Mouse (Mus musculus) limb, embryonic 13.5 days (tissue): ENCODE results near the gene Topbp1. TPM values are rescaled to one million over a fixed set of nuclear protein-coding genes. Genes with fewer than 3 reads are reported as not detected.

ENCODE experiments used
- ATAC-seq: fragments of 200-750 bp; cut with Nextera tagmentation; 2 replicates; pipeline ENCODE4 v1.8.0; 2017; ENCODE audit warnings: low read depth, moderate number of reproducible peaks, moderate TSS enrichment; ENCODE audit not compliant: low FRiP score
- H3K27ac ChIP-seq: fragments of 300-500 bp; sonication (generic); 2 replicates; pipeline ENCODE4 v1.5.1; 2015; ENCODE audit warnings: inconsistent platforms, mild to moderate bottlenecking, moderate library complexity
- H3K27me3 ChIP-seq: fragments of 300-500 bp; sonication (generic); 2 replicates; pipeline ENCODE4 v1.6.1; 2015; ENCODE audit warnings: mild to moderate bottlenecking, inconsistent platforms
- H3K36me3 ChIP-seq: fragments of 300-500 bp; sonication (generic); 2 replicates; pipeline ENCODE4 v1.6.1; 2015; ENCODE audit warnings: inconsistent platforms, mild to moderate bottlenecking, moderate library complexity
- H3K4me1 ChIP-seq: fragments of 300-500 bp; sonication (generic); 2 replicates; pipeline ENCODE4 v1.6.1; 2015; ENCODE audit warnings: inconsistent platforms
- H3K4me2 ChIP-seq: fragments of 300-500 bp; sonication (generic); replicated peaks from 2 replicates; pipeline ENCODE4 v1.6.1; 2015; ENCODE audit warnings: inconsistent platforms, mild to moderate bottlenecking, moderate library complexity
- H3K4me3 ChIP-seq: fragments of 300-500 bp; sonication (generic); 2 replicates; pipeline ENCODE4 v1.5.1; 2015; ENCODE audit warnings: moderate library complexity, mild to moderate bottlenecking, inconsistent platforms
- H3K9ac ChIP-seq: fragments of 300-500 bp; sonication (generic); 2 replicates; pipeline ENCODE4 v1.6.1; 2015; ENCODE audit warnings: mild to moderate bottlenecking, inconsistent platforms
- H3K9me3 ChIP-seq: fragments of 300-500 bp; sonication (generic); 2 replicates; pipeline ENCODE4 v1.6.1; 2016; ENCODE audit warnings: inconsistent platforms
- WGBS: fragments of 180-500 bp; shearing (Covaris S2); methylation state at CpG from one replicate; pipeline ENCODE4 v1.1.7; 2015; 5-methylcytosine and 5-hydroxymethylcytosine counted together
- polyA plus RNA-seq: library from polyadenylated mRNA; unstranded; fragments of >200 nt; fragmentation: Nextera tagmentation; extraction: Ambion mirVana; gene quantifications from 2 replicates; pipeline ENCODE4 v1.2.1, GENCODE M21; 2015

The Topbp1 gene
- polyA plus RNA-seq, 1 experiment from 2014 or later, result 70.8 TPM

- ATAC-seq, result no peak
- no peaks in the 10 kb centered on the region for H3K27me3 ChIP-seq
- H3K36me3 ChIP-seq, result peaks cover 59% of the 10 kb centered on the region
- peaks cover 5% of the 10 kb centered on the region for H3K4me1 ChIP-seq
- no peak overlapping the region for H3K4me2 ChIP-seq
- no peak overlapping the region for H3K27ac ChIP-seq
- H3K4me3 ChIP-seq, result no peak overlapping the region
- H3K9ac ChIP-seq, result no peak overlapping the region
- H3K9me3 ChIP-seq, result no peaks in the 10 kb centered on the region
These were observed 52.9 kb downstream of the Topbp1 start for GRCm38 (mm10) chr9:103357893-103358292.

DNA sequence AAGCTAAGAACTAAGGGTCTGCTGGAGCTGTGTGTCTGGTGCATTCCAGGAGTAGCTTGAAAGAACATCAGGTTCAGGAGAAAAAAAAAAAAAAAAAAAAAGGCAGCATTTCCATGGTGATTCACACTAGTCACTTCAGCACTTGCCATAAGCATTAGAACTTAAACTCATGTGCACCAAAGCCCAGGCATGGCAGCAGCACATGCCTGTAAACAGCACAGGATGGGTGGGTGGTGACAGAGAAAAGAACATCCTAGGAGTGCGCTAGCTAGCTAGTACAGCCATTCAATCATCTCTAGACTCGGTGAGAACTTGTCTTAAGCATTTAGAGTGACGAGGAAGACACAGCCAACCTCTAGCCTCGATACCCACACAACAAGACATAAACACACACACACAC lies 53.5 kb downstream of the Topbp1 start:
- WGBS, result 83% methylated on average over 4 of the region's 4 CpGs
- peaks cover 12% of the 10 kb centered on the region for H3K4me1 ChIP-seq
- H3K27ac ChIP-seq, result no peak overlapping the region
- ATAC-seq, result no peak
- H3K9me3 ChIP-seq, result no peaks in the 10 kb centered on the region
- no peak overlapping the region for H3K4me2 ChIP-seq
- H3K27me3 ChIP-seq, result no peaks in the 10 kb centered on the region
- H3K4me3 ChIP-seq, result no peak overlapping the region
- H3K9ac ChIP-seq, result no peak overlapping the region
- peaks cover 63% of the 10 kb centered on the region for H3K36me3 ChIP-seq

- Histone ChIP-seq H3K4me2 (no peak overlapping the region), H3K9ac (no peak overlapping the region), H3K27ac (no peak overlapping the region), H3K4me3 (no peak overlapping the region), H3K4me1 (peaks cover 16% of the 10 kb centered on the region), H3K36me3 (peaks cover 60% of the 10 kb centered on the region), H3K9me3 (no peaks in the 10 kb centered on the region), H3K27me3 (no peaks in the 10 kb centered on the region)
- WGBS, result 76% methylated on average over 2 of the region's 2 CpGs
- no peak for ATAC-seq
These were observed 55.6 kb downstream of the Topbp1 start for GRCm38 (mm10) chr9:103360642-103361041.

DNA sequence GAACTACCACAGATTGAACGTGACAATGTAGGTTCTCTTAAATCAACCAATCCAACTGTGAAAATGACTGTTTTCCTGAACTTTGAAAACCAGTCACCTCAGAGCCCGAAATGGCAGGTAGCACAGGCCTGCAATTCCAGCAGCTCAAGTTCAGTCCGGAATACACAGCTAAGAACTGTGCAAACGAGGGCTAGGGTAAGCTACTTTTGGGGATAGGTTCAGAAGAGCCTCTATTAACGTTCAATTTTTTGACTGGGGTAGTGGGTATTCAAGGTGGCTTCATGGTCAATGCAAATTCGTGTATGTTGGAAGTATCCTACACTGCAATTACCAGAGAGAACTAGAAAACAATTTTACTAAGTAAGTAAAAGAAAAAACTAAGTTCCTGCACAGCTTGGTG lies 58.1 kb downstream of the Topbp1 start:
- Histone ChIP-seq H3K9ac (0 out of 2 replicates have a peak overlapping the region, but pooled peaks have one; percentile 97), H3K4me3 (peak overlapping the region; percentile 91), H3K4me1 (peaks cover 26% of the 10 kb centered on the region), H3K4me2 (peak overlapping the region; percentile 76), H3K27me3 (no peaks in the 10 kb centered on the region), H3K27ac (no peak overlapping the region), H3K9me3 (no peaks in the 10 kb centered on the region), H3K36me3 (peaks cover 40% of the 10 kb centered on the region)
- no peak for ATAC-seq
- 58% methylated on average over 6 of the region's 6 CpGs for WGBS

DNA sequence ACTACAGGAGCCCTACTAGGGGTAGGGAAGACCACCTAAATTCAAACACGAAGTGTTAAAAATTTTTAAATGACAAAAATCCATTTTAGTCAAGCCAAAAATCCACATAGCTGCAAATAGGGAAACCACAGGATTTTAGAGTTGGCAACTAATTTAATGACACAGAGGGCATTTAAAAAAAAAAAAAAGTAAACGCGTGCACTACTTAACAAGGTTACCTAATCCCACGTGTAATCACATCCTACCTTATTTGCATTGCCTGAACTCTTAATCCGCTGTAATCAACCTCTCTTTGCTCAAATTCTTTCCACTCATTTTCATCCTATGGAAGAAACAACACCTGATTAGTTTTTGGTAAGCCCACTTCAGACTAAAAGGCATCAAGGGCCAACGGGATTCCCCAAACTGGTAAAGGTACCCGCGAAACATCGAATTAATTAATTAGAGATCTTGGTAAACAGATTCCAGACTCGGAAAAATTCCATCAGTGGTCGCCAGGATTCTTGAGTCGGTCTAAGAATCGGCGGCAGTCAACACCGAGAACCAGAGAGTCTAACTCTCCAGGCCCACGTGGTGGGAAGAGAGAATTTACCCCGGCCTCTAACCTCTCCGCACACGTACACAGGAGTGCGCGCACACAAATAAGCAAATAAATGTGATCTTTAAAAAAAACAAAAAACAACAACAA lies 58.9 kb downstream of the Topbp1 start:
- under 1% methylated on average over 21 of the region's 21 CpGs for WGBS
- H3K4me1 ChIP-seq, result peaks cover 26% of the 10 kb centered on the region

DNA sequence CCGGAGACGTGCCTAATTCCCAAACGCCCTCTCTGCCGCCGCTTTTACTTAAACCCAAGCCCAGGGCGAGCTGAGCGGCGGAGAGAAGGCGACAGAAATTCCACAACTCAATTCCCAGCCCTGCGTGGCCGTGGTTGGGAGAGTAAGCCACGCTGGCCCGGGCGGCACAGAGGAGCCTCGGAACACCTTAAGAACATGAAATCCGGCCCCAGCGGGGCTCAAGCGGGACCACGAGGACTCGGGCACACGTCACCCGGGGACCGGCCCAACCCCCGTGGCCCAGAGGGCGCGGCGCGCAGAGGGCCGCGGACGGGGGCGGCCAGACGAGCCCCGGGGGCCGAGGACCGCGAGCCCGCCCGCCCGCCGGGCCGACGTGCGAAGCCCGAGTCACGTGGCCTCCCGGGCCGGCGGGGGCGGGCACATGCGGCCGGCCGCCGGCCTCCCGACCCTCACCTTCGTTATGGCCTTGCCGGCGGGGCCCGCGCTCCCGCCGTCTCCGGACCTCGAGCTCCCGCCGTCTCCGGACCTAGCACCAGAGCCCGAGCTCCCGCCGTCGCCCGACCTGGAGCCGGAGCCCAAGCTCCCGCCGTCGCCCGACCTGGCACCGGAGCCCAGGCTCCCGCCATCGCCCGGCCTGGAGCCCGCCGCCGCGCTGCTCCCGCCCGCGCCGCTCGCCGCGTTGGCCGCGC lies 59.7 kb downstream of the Topbp1 start:
- H3K27me3 ChIP-seq, result no peaks in the 10 kb centered on the region
- 3% methylated on average over 60 of the region's 94 CpGs for WGBS
- peak; percentile 17 for ATAC-seq

More for the DNA sequence above, 58.9 kb downstream of the Topbp1 start:
- Histone ChIP-seq H3K4me3 (peak overlapping the region; percentile 91), H3K27ac (peak overlapping the region; percentile 97), H3K4me2 (peak overlapping the region; percentile 76), H3K9ac (peak overlapping the region; percentile 97), H3K9me3 (no peaks in the 10 kb centered on the region), H3K36me3 (peaks cover 36% of the 10 kb centered on the region), H3K27me3 (no peaks in the 10 kb centered on the region)
- ATAC-seq, result no peak

GRCm38 (mm10) chr9:103365290-103366247 lies 60.6 kb downstream of the Topbp1 start, which contains the start of gene Cdv3:
Gene Cdv3, minus strand, starts transcription at chr9:103365840.
- H3K4me1 ChIP-seq, result peaks cover 26% of the 10 kb centered on the region
- no peaks in the 10 kb centered on the region for H3K9me3 ChIP-seq
- H3K4me3 ChIP-seq, result peak within 1 kb of the TSS; percentile 91
- WGBS, result 4% methylated on average over 87 of the region's 95 CpGs
- peak; percentile 98 for ATAC-seq
- peak within 1 kb of the TSS; percentile 76 for H3K4me2 ChIP-seq
- peak within 1 kb of the TSS; percentile 97 for H3K9ac ChIP-seq
- H3K36me3 ChIP-seq, result peaks cover 19% of the 10 kb centered on the region
- H3K27ac ChIP-seq, result peak within 1 kb of the TSS; percentile 97
- no peaks in the 10 kb centered on the region for H3K27me3 ChIP-seq

More for the DNA sequence above, 59.7 kb downstream of the Topbp1 start:
- H3K9ac ChIP-seq, result peak overlapping the region; percentile 97
- H3K36me3 ChIP-seq, result peaks cover 27% of the 10 kb centered on the region
- no peaks in the 10 kb centered on the region for H3K9me3 ChIP-seq
- H3K4me1 ChIP-seq, result peaks cover 26% of the 10 kb centered on the region
- peak overlapping the region; percentile 91 for H3K4me3 ChIP-seq
- peak overlapping the region; percentile 97 for H3K27ac ChIP-seq
- peak overlapping the region; percentile 76 for H3K4me2 ChIP-seq

GRCm38 (mm10) chr9:103366356-103366755 lies 61.3 kb downstream of the Topbp1 start:
- Histone ChIP-seq H3K27ac (peak overlapping the region; percentile 67), H3K9me3 (no peaks in the 10 kb centered on the region), H3K4me3 (peak overlapping the region; percentile 36), H3K9ac (peak overlapping the region; percentile 57), H3K4me2 (peak overlapping the region; percentile 60), H3K36me3 (peaks cover 16% of the 10 kb centered on the region), H3K27me3 (no peaks in the 10 kb centered on the region), H3K4me1 (peaks cover 26% of the 10 kb centered on the region)
- WGBS, result 60% methylated on average over 9 of the region's 9 CpGs
- no peak for ATAC-seq

GRCm38 (mm10) chr9:103369951-103370350 lies 64.9 kb downstream of the Topbp1 start:
- WGBS, result 87% methylated on average over 4 of the region's 4 CpGs
- Histone ChIP-seq H3K4me3 (no peak overlapping the region), H3K9me3 (no peaks in the 10 kb centered on the region), H3K9ac (no peak overlapping the region), H3K27ac (no peak overlapping the region), H3K4me2 (no peak overlapping the region), H3K36me3 (peaks cover 4% of the 10 kb centered on the region; the same call in 1 of the 2 replicates), H3K4me1 (peaks cover 10% of the 10 kb centered on the region), H3K27me3 (no peaks in the 10 kb centered on the region)
- no peak for ATAC-seq

DNA sequence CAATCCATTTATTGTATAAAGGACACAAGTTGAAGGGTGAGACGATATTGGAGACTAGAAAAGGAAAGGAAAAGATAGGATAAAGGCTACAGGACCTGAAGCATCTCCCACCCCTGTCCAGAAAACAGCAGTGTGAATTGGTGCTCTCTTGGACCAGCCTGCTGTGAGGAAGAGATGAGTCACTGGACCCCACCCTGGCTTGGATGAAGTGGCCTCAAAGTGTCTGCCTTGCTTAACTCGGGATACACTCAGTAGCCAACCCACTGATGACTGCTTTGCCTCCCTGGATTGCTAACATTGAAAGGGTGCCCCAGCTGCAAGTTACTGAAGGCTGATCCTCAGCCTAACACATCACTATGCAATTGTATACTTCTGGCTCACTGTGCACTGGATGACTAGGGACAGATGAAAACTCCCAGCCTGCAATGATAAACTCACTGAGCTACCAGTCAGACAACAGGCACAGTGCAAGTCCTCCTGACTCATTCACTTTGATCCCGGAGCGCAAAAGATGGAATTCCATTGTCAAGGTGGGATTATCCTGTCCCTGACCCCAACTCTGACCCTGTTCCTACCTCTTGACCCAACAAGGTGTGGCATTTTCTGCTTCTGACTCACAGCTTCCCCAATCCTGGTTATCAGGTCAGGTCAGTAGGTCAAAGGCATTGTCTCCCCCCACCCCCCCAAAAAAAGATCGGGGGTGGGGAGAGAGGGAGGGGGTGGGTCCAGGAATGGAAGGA lies 67.4 kb downstream of the Topbp1 start:
- 77% methylated on average over 5 of the region's 5 CpGs for WGBS

More for the DNA sequence above, 67.4 kb downstream of the Topbp1 start:
- ATAC-seq, result no peak
- no peak overlapping the region for H3K27ac ChIP-seq
- no peaks in the 10 kb centered on the region for H3K9me3 ChIP-seq
- H3K4me1 ChIP-seq, result 0 out of 2 replicates have a peak, but pooled peaks cover 3% of the 10 kb centered on the region
- H3K27me3 ChIP-seq, result no peaks in the 10 kb centered on the region
- no peak overlapping the region for H3K9ac ChIP-seq
- no peak overlapping the region for H3K4me3 ChIP-seq
- H3K36me3 ChIP-seq, result peaks cover 4% of the 10 kb centered on the region; the same call in 1 of the 2 replicates
- H3K4me2 ChIP-seq, result no peak overlapping the region
